Mouse (Mus musculus): ENCODE measurements at regions not wholly inside any gene's neighbourhood (a gene's known extent, or its start where the extent isn't known, plus 50 kb on each side); places are given as distances from the start of the nearest gene placed in this dataset.

GRCm38 (mm10) chr11:84711886-84712285 is 107.4 kb downstream of the Mrm1 start:
- no peak overlapping the region for H3K4me3 ChIP-seq (ENCODE audit: low read depth, low read length)
- no peaks in the 10 kb centered on the region; the same call in 1 of the 2 replicates for H3K4me1 ChIP-seq (ENCODE audit: insufficient read depth, low read length)
- H3K36me3 ChIP-seq (ENCODE audit: insufficient read depth, low read length), result no peaks in the 10 kb centered on the region
- WGBS, result 22% methylated on average over 6 of the region's 6 CpGs
- no peak overlapping the region for H3K27ac ChIP-seq (ENCODE audit: low read depth, low read length)
- DNase-seq (ENCODE audit: low spot score) (no peak), ATAC-seq (ENCODE audit: low FRiP score) (no peak)
- H3K27me3 ChIP-seq (ENCODE audit: insufficient read depth, low read length), result no peaks in the 10 kb centered on the region
- TF ChIP-seq CTCF (IDR thresholded peaks at IDR 0.05), result no peak
- no peaks in the 10 kb centered on the region for H3K9me3 ChIP-seq (ENCODE audit: low read length)
- no peak overlapping the region for H3K9ac ChIP-seq (replicated peaks; ENCODE audit: low read length, poor library complexity, severe bottlenecking)
- H3K4me2 ChIP-seq (ENCODE audit: low read depth, low read length, poor library complexity, severe bottlenecking), result no peak overlapping the region

DNA sequence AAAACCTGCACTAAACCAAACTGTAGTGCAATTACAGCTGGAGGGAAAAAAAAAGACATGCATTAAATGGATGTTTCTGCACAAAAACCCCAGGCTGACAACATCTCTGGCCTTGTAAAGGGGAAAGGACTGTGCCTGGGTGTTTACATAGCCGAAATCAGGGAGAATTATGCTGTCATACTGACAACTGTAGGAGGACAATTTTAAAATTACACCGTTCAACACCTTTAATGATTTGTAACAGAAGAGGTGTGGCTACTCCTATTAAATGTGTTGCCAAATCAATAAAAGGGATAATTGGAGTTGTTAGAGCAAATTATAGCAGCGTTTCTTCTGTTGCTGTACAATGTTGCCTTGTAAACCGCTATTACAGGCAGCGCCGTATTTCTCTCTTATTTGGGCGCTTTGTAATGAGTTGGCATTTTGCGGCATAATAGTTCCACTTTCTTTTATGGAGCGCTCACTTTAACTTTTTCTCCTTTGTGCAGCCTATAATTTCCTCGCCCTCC is 111.0 kb downstream of the Mrm1 start:
- 0 out of 2 replicates have a peak, but pooled peaks cover 3% of the 10 kb centered on the region for H3K27me3 ChIP-seq (ENCODE audit: insufficient read depth, low read length)
- no peak overlapping the region for H3K9ac ChIP-seq (replicated peaks; ENCODE audit: low read length, poor library complexity, severe bottlenecking)
- DNase-seq (ENCODE audit: low spot score) (no peak), ATAC-seq (ENCODE audit: low FRiP score) (no peak)
- TF ChIP-seq CTCF (IDR thresholded peaks at IDR 0.05), result no peak
- no peaks in the 10 kb centered on the region for H3K9me3 ChIP-seq (ENCODE audit: low read length)
- H3K4me3 ChIP-seq (ENCODE audit: low read depth, low read length), result no peak overlapping the region
- no peak overlapping the region for H3K4me2 ChIP-seq (ENCODE audit: low read depth, low read length, poor library complexity, severe bottlenecking)
- no peaks in the 10 kb centered on the region; the same call in 1 of the 2 replicates for H3K4me1 ChIP-seq (ENCODE audit: insufficient read depth, low read length)
- no peak overlapping the region for H3K27ac ChIP-seq (ENCODE audit: low read depth, low read length)
- H3K36me3 ChIP-seq (ENCODE audit: insufficient read depth, low read length), result no peaks in the 10 kb centered on the region
- WGBS, result 76% methylated on average over 10 of the region's 10 CpGs

- no peak overlapping the region for H3K4me2 ChIP-seq (ENCODE audit: low read depth, low read length, poor library complexity, severe bottlenecking)
- H3K27ac ChIP-seq (ENCODE audit: low read depth, low read length), result no peak overlapping the region
- no peak for DNase-seq (ENCODE audit: low spot score)
- H3K4me3 ChIP-seq (ENCODE audit: low read depth, low read length), result no peak overlapping the region
- H3K9ac ChIP-seq (replicated peaks; ENCODE audit: low read length, poor library complexity, severe bottlenecking), result no peak overlapping the region
- ATAC-seq (ENCODE audit: low FRiP score), result no peak
- 0 out of 2 replicates have a peak, but pooled peaks cover 3% of the 10 kb centered on the region for H3K27me3 ChIP-seq (ENCODE audit: insufficient read depth, low read length)
- WGBS, result 20% methylated on average over 10 of the region's 10 CpGs
- no peaks in the 10 kb centered on the region for H3K36me3 ChIP-seq (ENCODE audit: insufficient read depth, low read length)
- TF ChIP-seq CTCF (IDR thresholded peaks at IDR 0.05), result no peak
- H3K4me1 ChIP-seq (ENCODE audit: insufficient read depth, low read length), result no peaks in the 10 kb centered on the region; the same call in 1 of the 2 replicates
- H3K9me3 ChIP-seq (ENCODE audit: low read length), result no peaks in the 10 kb centered on the region
These were observed 111.5 kb downstream of the Mrm1 start for GRCm38 (mm10) chr11:84707772-84708171.

DNA sequence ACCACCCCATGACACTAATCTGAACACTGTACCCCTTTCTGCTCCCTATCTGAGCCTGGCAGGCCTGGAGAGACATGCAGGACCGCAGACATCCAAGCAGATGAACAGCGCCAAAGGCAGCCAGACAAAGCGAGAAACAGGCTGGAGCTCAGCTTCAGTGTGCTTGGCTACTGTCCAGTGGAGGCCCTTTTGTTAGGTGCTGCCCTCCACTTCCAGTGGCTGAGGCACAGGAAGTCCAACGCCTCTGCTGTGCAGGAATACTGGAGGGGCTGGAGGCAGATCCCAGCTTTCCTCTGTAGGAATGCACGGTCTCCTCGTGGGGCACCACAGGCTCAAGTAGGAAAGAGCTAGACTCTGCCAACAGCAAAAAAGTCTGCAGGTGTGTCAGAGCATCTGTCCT is 112.6 kb downstream of the Mrm1 start:
- H3K9me3 ChIP-seq (ENCODE audit: low read length), result no peaks in the 10 kb centered on the region
- ATAC-seq (ENCODE audit: low FRiP score) (no peak), DNase-seq (ENCODE audit: low spot score) (peak; percentile 63)
- 0 out of 2 replicates have a peak, but pooled peaks cover 3% of the 10 kb centered on the region for H3K27me3 ChIP-seq (ENCODE audit: insufficient read depth, low read length)
- no peak overlapping the region for H3K4me3 ChIP-seq (ENCODE audit: low read depth, low read length)
- H3K27ac ChIP-seq (ENCODE audit: low read depth, low read length), result no peak overlapping the region
- TF ChIP-seq CTCF (IDR thresholded peaks at IDR 0.05), result no peak
- no peaks in the 10 kb centered on the region; the same call in 1 of the 2 replicates for H3K4me1 ChIP-seq (ENCODE audit: insufficient read depth, low read length)
- no peaks in the 10 kb centered on the region for H3K36me3 ChIP-seq (ENCODE audit: insufficient read depth, low read length)
- 32% methylated on average over 6 of the region's 6 CpGs for WGBS
- H3K4me2 ChIP-seq (ENCODE audit: low read depth, low read length, poor library complexity, severe bottlenecking), result no peak overlapping the region
- H3K9ac ChIP-seq (replicated peaks; ENCODE audit: low read length, poor library complexity, severe bottlenecking), result no peak overlapping the region

- Histone ChIP-seq H3K27me3 (ENCODE audit: insufficient read depth, low read length) (0 out of 2 replicates have a peak, but pooled peaks cover 3% of the 10 kb centered on the region), H3K4me3 (ENCODE audit: low read depth, low read length) (no peak overlapping the region), H3K36me3 (ENCODE audit: insufficient read depth, low read length) (no peaks in the 10 kb centered on the region), H3K4me1 (ENCODE audit: insufficient read depth, low read length) (no peaks in the 10 kb centered on the region), H3K4me2 (ENCODE audit: low read depth, low read length, poor library complexity, severe bottlenecking) (peak overlapping the region; percentile 40), H3K9me3 (ENCODE audit: low read length) (no peaks in the 10 kb centered on the region), H3K27ac (ENCODE audit: low read depth, low read length) (peak overlapping the region; percentile 4; the same call in 1 of the 2 replicates), H3K9ac (replicated peaks; ENCODE audit: low read length, poor library complexity, severe bottlenecking) (no peak overlapping the region)
- TF ChIP-seq CTCF (IDR thresholded peaks at IDR 0.05), result no peak; the same call in 1 of the 2 replicates
- DNase-seq (ENCODE audit: low spot score), result no peak
- 0 out of 2 replicates have a peak, but pooled peaks have one; percentile 54 for ATAC-seq (ENCODE audit: low FRiP score)
- 6% methylated on average over 28 of the region's 28 CpGs for WGBS
These were observed 117.8 kb downstream of the Mrm1 start for GRCm38 (mm10) chr11:84701319-84702175.

DNA sequence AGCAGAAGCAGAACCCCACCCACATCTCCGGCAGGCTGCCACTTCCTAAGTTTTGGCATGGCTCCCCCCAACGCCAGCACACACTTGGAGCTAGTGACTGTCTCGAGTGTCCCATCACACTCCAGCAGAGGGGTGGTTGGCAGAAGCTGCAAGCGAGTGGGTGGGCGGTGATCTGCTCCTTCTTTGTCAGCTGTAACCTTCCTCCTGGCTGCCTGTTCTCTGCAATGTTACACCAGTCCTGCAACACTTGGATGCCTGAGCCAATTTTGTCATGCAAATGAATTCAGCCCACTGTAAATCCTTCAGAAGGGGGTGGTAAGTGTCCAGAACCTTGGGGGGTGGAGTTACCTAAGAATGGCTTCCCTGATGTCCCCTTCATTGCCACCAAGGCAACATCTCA is 121.8 kb downstream of the Mrm1 start:
- Histone ChIP-seq H3K4me3 (ENCODE audit: low read depth, low read length) (no peak overlapping the region), H3K9ac (replicated peaks; ENCODE audit: low read length, poor library complexity, severe bottlenecking) (no peak overlapping the region), H3K4me2 (ENCODE audit: low read depth, low read length, poor library complexity, severe bottlenecking) (no peak overlapping the region), H3K9me3 (ENCODE audit: low read length) (no peaks in the 10 kb centered on the region), H3K36me3 (ENCODE audit: insufficient read depth, low read length) (no peaks in the 10 kb centered on the region), H3K27me3 (ENCODE audit: insufficient read depth, low read length) (no peaks in the 10 kb centered on the region), H3K4me1 (ENCODE audit: insufficient read depth, low read length) (0 out of 2 replicates have a peak, but pooled peaks cover 2% of the 10 kb centered on the region), H3K27ac (ENCODE audit: low read depth, low read length) (no peak overlapping the region)
- no peak for ATAC-seq (ENCODE audit: low FRiP score)
- TF ChIP-seq CTCF (IDR thresholded peaks at IDR 0.05), result no peak
- DNase-seq (ENCODE audit: low spot score), result no peak
- 47% methylated on average over 5 of the region's 5 CpGs for WGBS
